Mouse (Mus musculus) stomach, postnatal 0 days (tissue): ENCODE data around the gene Fam193b.

Experiments used
- CTCF ChIP-seq: IDR thresholded peaks from 2 replicates; pipeline ENCODE4 v1.5.1; 2016; ENCODE audit warnings: antibody characterized with exemption, low read depth, mild to moderate bottlenecking, moderate library complexity
- EP300 ChIP-seq: optimal IDR thresholded peaks from 2 replicates; pipeline ENCODE3; 2016; ENCODE audit warnings: antibody characterized with exemption

DNA sequence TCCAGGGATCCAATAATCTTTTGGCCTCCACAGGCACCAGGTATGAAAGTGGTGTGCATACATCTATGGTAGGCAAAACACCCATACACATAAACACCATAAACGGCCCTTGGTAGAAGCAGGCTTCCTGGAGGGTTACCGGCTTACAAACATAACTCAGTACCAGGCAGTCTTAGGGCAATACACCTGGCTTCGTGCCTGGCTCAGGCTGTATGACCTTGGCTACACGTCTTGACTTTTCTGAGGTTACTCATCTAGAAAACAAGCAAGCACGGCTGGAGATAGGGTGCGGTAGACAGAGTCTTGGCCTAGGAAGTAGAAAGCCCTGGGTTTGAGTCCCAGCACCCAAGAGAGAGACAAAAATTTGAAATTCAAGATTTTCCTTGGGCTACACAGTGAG, 74.3 kb downstream of the Fam193b start:
- TF ChIP-seq CTCF: no peak
- no peak for TF ChIP-seq EP300
